Mouse (Mus musculus): ENCODE measurements around the gene Zbtb7b.

- TF ChIP-seq CTCF (IDR thresholded peaks at IDR 0.05; ENCODE audit: borderline replicate concordance, extremely low read depth, insufficient read depth, insufficient read length) (no peak), POLR2A (IDR thresholded peaks at IDR 0.05; ENCODE audit: borderline replicate concordance, extremely low read depth, insufficient read depth, insufficient read length, poor library complexity, severe bottlenecking) (no peak)
These were observed 27.4 kb upstream of the Zbtb7b start for GRCm38 (mm10) chr3:89421810-89422473.

All from brain, embryonic 14.5 days (tissue).